Mouse (Mus musculus) heart, postnatal 36 days (tissue): ENCODE measurements around the gene Capsl. TPM values are rescaled to one million over a fixed set of nuclear protein-coding genes. Genes with fewer than 3 reads are reported as not detected.

Experiments used
- DNase-seq, 2 experiments: peaks; one replicate each; pipeline ENCODE4 v3.0.0; 2021 to 2022
- intact Hi-C: fragments of 180-260 bp; cut with DNase I; formaldehyde crosslinking; loops from one replicate; pipeline ENCODE4 v1.15.1; 2025
- total RNA-seq, 2 experiments: library from RNA; stranded (reverse); gene quantifications; 2 replicates each; pipeline ENCODE4 v1.2.3; 2021

Capsl gene
- total RNA-seq: not detected

GRCm38 (mm10) chr15:9435534-9436180 is at the start of gene Capsl:
Gene Capsl (plus strand): TSS chr15:9436028.
- intact Hi-C loops: no loop called here

GRCm38 (mm10) chr15:9409475-9409874 is 26.4 kb upstream of the Capsl start:
- DNase-seq: no peak
- intact Hi-C loops: no loop called here

More at GRCm38 (mm10) chr15:9435534-9436180, at the start of gene Capsl:
- DNase-seq: peak in 1 of 2 experiments; percentile 43

GRCm38 (mm10) chr15:9421163-9421562 is 14.7 kb upstream of the Capsl start:
- no peak for DNase-seq
- intact Hi-C loops: no loop called here

- intact Hi-C loops: no loop called here
- no peak for DNase-seq
These were observed 8.0 kb upstream of the Capsl start for GRCm38 (mm10) chr15:9427849-9428248.

- intact Hi-C loops: no loop called here
- DNase-seq: no peak
These were observed 6.0 kb upstream of the Capsl start for GRCm38 (mm10) chr15:9429843-9430242.

- no peak for DNase-seq
- intact Hi-C loops: loop anchor here (5.0 to 10.0 kb wide), 3 partner anchors 865 to 1443 kb away; no protein-coding TSS in a partner anchor
These were observed 16.2 kb downstream of the Capsl start for GRCm38 (mm10) chr15:9451999-9452398.

DNA sequence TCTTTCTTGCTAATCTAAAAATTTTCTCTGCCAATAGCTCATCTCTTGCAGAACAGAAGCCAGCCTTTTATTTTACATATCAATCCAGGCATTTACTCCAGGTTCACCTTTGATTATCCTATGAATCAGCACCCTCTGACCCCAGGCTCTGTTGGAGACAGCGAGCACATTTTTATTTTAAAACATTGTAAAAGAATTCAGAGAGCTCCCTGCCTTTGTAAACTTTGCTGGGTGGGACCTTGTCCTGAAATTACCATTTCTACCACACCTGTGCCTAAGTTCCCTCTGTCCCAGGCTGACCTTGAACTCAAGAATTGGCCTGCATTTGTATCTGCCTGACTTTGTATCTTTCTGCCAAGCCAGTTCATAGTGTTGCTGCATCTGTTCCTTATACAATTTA is 17.0 kb downstream of the Capsl start:
- DNase-seq: no peak
- intact Hi-C loops: loop anchor here (5.0 to 10.0 kb wide), 3 partner anchors 864 to 1442 kb away; no protein-coding TSS in a partner anchor

DNA sequence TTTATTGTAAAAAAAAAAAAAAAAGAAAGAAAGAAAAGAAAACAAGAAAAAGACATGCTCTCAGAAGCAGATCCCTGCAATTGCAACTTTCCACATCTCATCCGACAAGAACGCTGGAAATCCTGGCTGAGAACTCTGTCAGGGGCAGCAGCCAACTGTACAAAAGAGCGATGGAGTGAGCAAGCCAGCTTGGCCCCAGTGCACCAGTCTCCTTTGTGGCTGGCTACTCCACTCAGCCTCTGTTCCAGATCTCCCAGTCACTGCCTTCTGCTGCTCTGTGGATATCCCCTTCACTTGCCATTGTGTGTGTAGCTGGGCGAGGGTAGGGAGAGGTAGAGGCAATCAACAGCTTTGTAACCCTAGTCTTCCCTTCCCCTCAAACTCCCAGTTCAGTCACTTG is 18.4 kb downstream of the Capsl start:
- peak in 1 of 2 experiments; percentile 12 for DNase-seq
- intact Hi-C loops: loop anchor here (5.0 to 10.0 kb wide), 3 partner anchors 863 to 1441 kb away; no protein-coding TSS in a partner anchor

DNA sequence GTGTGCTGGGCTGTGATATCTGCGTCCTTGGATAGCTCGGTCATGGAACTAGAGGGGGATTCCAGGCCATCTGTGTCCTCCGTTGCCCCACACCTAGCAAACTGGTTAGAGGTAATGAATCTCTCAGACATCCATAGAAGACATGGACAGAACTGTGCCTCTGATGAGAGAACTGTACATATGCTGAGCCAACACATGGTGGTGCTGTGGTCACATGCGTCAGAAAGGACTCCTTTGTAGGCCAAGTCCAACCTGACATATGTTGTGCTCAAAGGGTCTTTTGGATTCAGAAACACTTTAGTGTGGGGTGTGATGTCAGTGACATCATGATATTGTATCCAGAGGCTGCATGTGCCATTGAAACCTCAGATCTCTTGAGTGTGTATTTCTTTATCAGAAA is 19.4 kb downstream of the Capsl start:
- intact Hi-C loops: loop anchor here (1.0 to 10.0 kb wide), 2 partner anchors 153 to 1440 kb away; no protein-coding TSS in a partner anchor
- DNase-seq: peak; percentile 20 to 21

DNA sequence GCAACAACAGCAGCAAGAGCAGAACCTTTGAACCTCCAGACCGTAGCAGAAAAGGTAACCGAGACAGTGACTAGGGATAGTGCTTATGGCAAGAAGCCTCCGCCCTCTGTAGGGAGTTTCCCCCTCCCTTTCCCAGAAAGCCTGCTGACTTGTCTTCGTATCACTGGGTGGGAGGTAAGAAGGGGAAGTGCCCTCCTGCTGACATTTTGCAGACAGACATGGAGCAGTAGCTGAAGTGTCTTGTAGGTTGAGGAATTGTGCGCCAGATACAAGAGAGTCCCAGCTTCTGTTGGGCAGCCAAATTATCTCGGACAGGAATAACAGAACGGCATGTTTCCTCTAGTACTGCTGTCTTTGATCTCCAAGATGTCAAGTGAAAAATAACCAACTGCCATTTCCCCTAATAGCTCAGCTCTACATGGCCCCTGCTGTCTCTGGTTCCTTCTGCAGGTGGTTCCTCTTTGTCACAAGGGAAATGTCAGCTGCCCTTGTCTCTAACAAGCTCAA is 27.7 kb downstream of the Capsl start:
- DNase-seq: no peak

DNA sequence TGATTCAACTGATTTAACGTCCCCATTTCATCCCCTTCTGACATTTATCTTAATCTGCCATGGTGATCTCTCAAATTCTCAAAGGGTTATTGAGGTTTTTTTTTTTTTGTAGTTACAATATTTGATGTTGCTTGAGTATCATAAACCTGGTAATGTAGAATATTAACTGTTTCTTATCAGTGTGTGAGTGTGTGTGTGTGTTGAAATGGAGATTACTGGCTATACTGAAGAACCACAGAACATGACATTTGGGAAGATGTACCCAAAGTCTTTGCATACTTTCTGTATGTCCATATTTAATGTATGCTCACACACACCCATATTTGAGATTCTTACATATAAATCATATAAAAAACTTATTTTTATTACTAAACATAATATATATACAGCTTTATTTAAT is 28.2 kb downstream of the Capsl start:
- intact Hi-C loops: no loop called here
- no peak for DNase-seq

More for the DNA sequence above, 27.7 kb downstream of the Capsl start:
- intact Hi-C loops: no loop called here

GRCm38 (mm10) chr15:9471053-9471685 is 35.3 kb downstream of the Capsl start:
- no peak for DNase-seq
- intact Hi-C loops: no loop called here

GRCm38 (mm10) chr15:9472167-9472566 is 36.3 kb downstream of the Capsl start:
- DNase-seq: no peak
- intact Hi-C loops: no loop called here

DNA sequence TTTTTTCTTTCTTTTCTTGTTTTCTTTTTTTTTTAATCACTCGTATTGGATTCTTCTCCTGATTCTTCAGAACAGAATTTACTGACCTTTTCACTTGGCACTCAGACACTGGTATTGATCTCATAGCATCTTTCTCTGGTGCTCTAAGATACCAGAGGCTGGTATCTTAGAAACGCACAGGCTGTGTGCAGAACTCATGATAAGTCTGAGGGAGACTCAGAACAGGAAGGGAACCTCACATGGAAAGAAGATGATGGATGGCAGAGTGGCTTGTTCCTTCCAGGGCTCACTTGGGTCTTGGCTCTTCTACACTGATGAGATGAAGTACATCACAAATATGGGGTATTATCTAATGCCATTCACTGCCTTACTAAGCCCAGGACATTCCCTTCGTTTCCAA is 36.8 kb downstream of the Capsl start:
- DNase-seq: no peak
- intact Hi-C loops: no loop called here

DNA sequence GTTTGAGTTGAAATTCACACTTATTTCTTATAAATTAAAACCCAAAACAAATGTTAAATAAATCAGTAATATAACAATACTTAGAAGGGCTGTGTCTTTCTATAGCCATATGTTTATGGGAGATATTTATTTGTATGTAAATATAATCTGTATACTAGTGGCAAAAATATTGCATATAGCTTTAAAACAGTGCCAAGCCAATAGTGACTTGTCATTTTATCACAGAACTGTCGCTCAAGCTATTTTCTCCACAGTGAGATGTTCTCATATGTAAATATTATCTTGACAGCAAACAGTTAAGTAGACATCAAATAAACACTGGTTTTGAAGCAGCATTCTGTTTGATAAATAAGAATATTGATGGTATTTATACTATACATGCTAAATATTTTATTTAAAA is 37.4 kb downstream of the Capsl start:
- DNase-seq: no peak
- intact Hi-C loops: no loop called here

DNA sequence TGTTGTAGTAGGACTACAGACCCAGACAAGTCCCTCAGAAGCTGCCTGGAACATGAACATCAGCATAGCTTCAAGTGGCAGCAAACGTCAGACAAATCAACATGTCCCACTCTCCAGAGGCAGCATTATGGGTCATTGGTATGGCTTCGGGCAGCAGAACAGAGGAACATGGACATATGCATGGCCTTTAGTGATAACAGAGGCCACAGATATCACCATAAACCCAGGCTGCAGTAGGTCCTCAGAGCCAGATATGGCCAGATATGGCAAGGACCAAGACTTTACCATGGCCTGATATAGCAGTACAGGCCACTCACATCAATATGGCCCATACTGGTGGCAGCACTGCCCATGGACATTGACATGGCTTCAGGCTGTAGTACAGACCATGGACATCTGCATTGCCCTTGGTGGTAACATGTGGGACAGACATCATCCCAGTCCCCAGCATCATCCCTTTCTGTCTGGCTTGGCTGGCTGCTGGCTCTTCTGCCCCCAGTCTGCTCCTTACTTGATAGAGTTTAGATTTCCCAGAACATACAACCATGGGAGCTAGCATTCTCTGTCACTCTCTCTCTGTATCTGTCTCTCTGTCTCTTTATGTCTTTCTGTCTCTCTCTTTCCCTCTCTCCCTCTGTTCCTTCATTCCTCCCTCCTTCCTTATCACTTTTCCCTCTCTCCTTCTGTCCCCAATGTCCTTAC is 53.7 kb downstream of the Capsl start:
- intact Hi-C loops: no loop called here
- no peak for DNase-seq

DNA sequence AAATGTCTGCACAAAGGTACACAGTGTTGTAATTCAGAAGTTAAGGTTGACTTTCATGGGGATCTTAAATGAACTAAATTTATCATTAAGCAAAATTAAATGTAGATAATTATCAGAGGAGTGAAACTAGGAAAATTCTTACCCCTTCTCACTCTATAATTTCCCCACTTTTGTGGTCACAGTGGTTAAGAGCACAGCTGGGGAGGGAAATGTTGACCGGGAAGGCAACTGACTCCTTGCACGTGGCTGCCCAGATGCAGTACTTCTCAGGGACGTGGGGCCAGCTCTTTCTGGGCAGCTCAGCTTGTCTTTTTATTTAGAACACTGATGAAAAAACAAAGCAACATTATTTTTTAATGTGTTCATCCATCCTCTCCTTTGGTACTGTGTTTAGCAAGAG is 56.2 kb downstream of the Capsl start:
- intact Hi-C loops: no loop called here
- DNase-seq: no peak
